Mouse (Mus musculus) adrenal gland, postnatal 10 days (tissue): ENCODE measurements around the gene Camkmt. TPM values are rescaled to one million over a fixed set of nuclear protein-coding genes. Genes with fewer than 3 reads are reported as not detected.
A peak's percentile ranks its signal among the peaks of the same experiment; 100 is the strongest.

Source experiments
- DNase-seq: peaks from one replicate; pipeline ENCODE4 v3.0.0; 2021; ENCODE audit warnings: mixed read lengths
- total RNA-seq, 2 experiments: library from RNA; stranded (reverse); gene quantifications; 2 replicates each; pipeline ENCODE4 v1.2.3; 2021

Camkmt gene
- total RNA-seq, 2 experiments from 2014 or later, result 5.7 to 6.8 TPM

GRCm38 (mm10) chr17:85372523-85372922, 282.2 kb downstream of the Camkmt start:
- DNase-seq, result no peak

- no peak for DNase-seq
Observed at GRCm38 (mm10) chr17:85374100-85374833, 283.9 kb downstream of the Camkmt start.

GRCm38 (mm10) chr17:85374834-85375176, 284.5 kb downstream of the Camkmt start:
- DNase-seq, result no peak

DNA sequence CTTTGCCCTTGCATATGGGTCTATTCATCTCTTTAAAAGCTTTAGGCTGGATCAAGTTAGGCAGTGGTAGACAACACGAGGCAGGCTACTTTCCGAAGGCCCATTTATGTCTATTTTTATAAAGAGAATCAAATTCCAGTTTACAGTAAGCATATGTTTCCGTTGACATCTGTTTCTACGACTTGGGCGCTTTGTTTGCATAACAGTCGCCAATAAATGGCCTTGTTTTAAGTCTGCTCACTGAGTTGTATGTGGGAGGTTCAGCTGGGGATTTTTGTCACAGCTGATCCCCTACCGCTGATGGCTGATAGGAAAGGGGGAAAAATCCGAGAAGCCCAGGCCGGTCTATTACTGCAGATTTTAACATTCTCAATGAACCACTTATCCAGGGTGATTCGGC, 285.2 kb downstream of the Camkmt start:
- DNase-seq, result no peak

GRCm38 (mm10) chr17:85377496-85377895, 287.1 kb downstream of the Camkmt start:
- DNase-seq, result no peak

GRCm38 (mm10) chr17:85379101-85379500, 288.7 kb downstream of the Camkmt start:
- no peak for DNase-seq

GRCm38 (mm10) chr17:85381578-85382223, 291.3 kb downstream of the Camkmt start:
- DNase-seq, result no peak

GRCm38 (mm10) chr17:85382344-85382743, 292.0 kb downstream of the Camkmt start:
- DNase-seq, result no peak

GRCm38 (mm10) chr17:85382906-85383305, 292.6 kb downstream of the Camkmt start:
- DNase-seq, result no peak

DNA sequence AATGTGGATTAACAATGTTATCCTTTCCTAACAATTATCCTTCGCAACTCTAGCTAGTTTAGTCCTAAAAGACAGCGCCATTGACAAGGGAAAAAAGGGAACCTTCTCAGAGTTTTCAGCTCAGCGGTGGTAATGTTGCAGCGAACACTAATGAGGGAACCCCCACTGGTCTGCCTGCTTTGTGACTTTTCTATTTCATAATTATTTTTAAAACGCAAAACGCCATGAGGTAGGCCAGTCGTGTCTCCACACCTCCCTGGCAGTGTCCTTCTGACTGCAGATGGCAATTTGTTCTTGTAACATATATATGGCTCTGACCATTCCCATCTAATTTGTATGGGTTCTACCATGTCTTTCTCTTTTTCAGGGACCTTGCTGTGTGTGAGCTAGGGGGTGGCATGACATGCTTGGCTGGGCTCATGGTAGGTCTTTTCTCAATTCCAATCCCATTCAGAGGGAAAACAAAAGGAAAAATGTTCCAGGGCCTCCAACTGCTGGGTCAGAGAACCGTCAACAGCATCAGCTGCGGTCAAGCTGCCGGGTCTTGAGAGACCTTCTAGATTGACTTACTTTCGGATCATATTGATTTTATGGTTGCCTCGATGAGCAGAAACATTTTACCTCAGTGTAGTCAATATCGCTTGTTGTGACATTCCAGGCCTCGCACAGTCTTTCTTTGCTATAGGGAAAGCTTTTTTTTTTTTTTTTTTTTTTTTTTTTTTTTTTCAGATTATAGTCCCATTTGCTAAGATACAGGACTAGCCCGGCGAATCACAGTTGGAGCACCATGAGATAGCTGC, 302.9 kb downstream of the Camkmt start:
- DNase-seq, result no peak

DNA sequence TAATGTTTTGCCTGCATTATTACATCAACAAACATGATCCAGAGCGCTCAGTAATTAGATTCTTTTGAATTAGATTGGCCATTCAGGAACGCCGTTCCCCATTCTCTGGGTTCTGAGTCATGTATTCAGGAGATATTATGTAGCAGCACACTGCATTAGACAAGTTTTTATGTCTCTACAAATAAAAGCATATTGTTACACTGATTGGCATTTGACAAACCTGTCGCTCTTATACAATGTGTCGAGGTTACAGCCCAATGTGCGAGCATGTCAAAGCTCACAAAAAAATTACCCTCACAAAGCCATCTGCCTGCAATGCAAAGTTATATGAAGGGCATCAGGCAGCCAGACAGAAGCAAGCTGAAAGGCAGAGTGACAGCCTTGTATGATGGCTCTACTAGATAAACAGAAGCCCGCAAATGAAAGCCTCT, 303.6 kb downstream of the Camkmt start:
- DNase-seq, result no peak

GRCm38 (mm10) chr17:85395502-85395901, 305.1 kb downstream of the Camkmt start:
- no peak for DNase-seq

DNA sequence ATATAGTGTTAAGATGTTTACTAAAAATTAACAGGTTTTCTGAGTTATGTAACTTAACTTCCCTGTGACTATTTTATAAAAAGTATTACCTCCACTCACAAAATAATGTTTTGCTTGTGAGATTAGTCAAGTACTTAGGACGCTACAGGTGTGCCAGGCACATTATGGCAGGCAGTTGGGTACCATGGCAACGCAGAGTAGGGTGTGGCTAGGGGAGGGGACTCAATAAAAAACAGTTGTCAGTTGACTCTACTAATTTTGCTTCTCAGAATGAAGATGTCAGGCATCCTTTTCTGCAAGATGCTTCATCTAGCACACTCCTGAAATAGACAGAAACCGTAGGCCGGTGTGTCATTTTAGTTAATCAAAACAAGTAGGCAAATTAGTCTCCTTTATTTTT, 310.4 kb downstream of the Camkmt start:
- no peak for DNase-seq

DNA sequence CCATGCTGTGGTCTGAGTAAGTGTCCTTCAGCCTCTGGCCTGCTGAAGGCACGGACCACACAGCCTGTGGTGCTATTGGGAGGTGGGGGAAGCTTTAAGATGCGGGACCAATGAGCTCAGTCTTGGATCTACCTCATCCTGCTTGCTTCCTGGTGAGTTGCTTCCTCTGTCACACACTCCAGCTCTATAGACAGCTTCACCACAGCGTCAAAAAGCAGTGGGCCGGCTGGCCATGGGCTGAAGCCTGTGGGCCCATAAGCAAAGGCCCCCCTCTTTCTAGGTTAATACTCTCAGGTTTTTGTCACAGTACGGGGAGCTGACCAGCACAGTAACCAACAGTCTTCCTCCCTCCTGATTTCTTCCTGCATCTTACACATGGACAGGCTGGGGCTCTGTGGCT, 314.8 kb downstream of the Camkmt start:
- DNase-seq, result no peak

DNA sequence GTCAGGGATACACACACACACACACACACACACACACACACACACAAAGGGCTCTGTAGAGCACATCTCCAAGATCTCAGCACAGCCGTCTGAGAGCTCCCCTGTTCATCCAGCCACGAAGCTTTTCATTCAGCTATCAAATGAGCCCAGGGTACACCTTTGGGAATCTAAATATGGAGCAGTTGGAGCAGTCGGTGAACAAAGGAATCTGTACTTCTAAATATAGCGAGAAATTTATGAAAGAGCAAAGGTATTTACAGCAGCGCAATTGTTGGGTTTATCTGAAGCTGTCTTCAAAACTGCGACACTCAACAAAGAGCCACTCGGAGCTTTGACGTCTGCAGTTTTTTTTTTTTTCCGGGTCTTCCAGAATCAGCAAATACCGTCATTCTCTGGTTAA, 315.8 kb downstream of the Camkmt start:
- DNase-seq, result no peak

DNA sequence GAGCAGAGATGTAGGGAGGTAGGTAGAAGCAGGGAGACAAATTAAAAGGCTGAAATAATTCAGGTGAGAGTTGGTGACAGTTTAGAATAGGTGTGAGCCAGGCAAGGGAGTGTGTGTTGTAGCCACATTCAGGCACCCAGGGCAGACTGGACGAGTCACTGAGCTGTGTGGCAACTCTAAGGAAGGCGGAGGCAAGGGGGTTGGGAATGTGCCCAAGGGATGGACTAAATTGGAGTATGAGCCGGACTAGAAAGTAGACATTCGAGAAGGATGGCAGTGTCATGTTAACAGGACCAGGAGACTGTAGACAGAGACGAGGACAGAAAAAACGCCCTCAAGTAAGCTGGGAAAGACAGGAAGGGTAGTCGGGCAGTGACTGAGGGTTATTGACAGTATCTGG, 338.5 kb downstream of the Camkmt start:
- no peak for DNase-seq

DNA sequence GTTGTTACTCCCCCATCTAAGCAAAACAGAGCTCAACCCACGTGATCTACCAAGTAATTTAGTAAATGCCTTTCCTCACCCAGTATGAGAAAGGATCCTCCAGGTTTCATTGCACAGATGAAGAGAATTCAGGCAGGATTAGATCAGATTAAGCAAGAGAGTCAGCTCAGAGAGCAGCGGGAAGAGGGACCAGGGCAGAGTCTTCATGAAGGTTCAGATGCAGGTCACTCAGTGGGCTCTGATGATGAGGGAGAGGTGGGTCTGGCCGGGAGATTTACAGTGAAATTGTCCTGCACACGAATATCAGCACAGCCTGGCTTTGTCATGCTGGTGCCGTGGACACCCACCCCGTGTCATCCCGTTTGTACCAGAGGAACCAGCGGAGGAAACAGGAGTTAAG, 342.6 kb downstream of the Camkmt start:
- DNase-seq, result no peak

DNA sequence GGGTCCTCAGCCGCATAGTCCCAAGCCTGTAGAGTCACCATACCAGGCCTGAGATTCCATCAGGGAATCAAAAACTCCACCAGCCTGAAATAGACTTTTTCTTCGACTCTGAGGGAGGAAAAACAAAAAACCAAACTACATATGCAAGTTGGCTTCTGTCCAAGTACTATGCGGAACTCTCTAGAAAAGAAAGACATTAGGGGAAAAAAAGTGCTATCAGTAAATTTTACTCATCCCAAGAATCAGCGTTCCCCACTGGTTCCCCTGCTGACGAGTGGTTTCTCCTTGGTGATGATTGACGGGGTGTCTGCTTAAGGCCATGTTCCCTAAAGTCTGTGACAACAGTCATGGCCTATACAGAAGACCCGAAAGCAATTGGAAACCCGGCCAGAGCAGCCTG, 352.7 kb downstream of the Camkmt start:
- DNase-seq, result no peak

- DNase-seq, result peak; percentile 11
Observed at GRCm38 (mm10) chr17:85454419-85454983, 364.1 kb downstream of the Camkmt start.

- no peak for DNase-seq
Observed at GRCm38 (mm10) chr17:85455063-85455462, 364.7 kb downstream of the Camkmt start.

DNA sequence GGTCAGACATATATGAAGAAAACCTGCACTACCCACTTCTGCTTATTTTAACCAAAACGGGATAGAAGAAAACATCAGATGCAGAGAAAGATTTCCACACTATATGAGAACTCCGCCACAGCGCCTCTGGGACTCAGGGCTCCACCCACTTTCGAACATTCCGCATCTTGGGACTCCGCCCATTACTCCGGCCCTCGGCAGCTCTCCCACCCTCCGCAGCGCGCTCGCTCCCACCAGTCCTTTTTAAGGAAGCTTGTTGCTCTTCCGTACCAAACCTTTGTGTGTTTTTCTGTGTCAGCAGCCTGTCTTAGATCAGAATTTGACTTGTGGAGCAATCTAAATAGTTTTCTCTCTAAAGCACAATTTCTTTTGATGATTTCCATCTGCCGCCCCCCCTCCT, 367.7 kb downstream of the Camkmt start:
- peak; percentile 23 for DNase-seq

- no peak for DNase-seq
Observed at GRCm38 (mm10) chr17:85458589-85458988, 368.2 kb downstream of the Camkmt start.

GRCm38 (mm10) chr17:85461577-85461976, 371.2 kb downstream of the Camkmt start:
- DNase-seq, result no peak
